Mouse (Mus musculus) heart, adult 2 months (tissue): ENCODE results near the gene Zmiz1.

Experiments used
- CTCF ChIP-seq: fragments of 200-600 bp; IDR thresholded peaks from 2 replicates; pipeline ENCODE4 v1.8.1; 2022; ENCODE audit warnings: antibody characterized with exemption, mild to moderate bottlenecking, moderate library complexity
- POLR2A ChIP-seq: fragments of 200-500 bp; IDR thresholded peaks from 2 replicates; pipeline ENCODE4 v1.6.1; 2011; ENCODE audit warnings: mild to moderate bottlenecking, low read depth, low read length, control low read depth; ENCODE audit not compliant: insufficient read depth

DNA sequence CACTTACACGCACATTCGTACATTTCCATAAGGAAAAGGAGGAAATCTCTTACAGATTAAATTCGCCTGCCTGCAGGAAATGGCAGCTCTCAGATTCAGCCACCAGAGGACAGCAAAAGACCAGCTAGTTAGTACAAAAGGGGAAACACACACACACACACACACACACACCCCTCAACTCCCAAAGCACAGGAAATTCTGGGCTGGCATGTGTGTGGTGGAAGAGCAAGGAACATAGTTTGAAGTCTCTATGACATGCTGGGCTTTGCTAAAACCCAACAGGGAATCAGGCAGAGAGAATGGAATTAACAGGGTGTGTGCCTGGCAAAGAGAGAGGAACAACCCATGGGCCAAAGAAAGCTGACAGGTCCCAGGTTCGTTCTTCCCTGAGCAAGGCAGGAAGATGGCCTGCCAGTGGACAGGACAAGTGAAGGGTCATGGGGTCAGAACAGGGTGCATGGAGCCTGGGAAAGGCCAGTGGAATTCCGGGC lies 248.8 kb downstream of the Zmiz1 start:
- peak; percentile 80 for TF ChIP-seq CTCF
- no peak for TF ChIP-seq POLR2A
